Mouse (Mus musculus) kidney, postnatal 0 days (tissue): ENCODE data around the gene Hcfc1. TPM values are rescaled to one million over a fixed set of nuclear protein-coding genes. Genes with fewer than 3 reads are reported as not detected.
A peak's percentile ranks its signal among the peaks of the same experiment; 100 is the strongest.

Experiments
- ATAC-seq: fragments of 200-750 bp; cut with Nextera tagmentation; replicated peaks from 2 replicates; pipeline ENCODE4 v1.8.0; 2017; ENCODE audit warnings: low read depth, moderate number of reproducible peaks, moderate TSS enrichment, moderate library complexity; ENCODE audit not compliant: low FRiP score
- DNase-seq: peaks from one replicate; pipeline ENCODE4 v3.0.0-alpha.2; 2016; ENCODE audit warnings: low spot score
- H3K27ac ChIP-seq: fragments of 300-500 bp; sonication (generic); 2 replicates; pipeline ENCODE4 v1.5.1; 2014; ENCODE audit warnings: mild to moderate bottlenecking
- H3K27me3 ChIP-seq: fragments of 300-500 bp; sonication (generic); 2 replicates; pipeline ENCODE4 v1.6.1; 2014; ENCODE audit warnings: low read length, mixed read lengths; ENCODE audit not compliant: insufficient read depth
- H3K36me3 ChIP-seq: fragments of 300-500 bp; sonication (generic); 2 replicates; pipeline ENCODE4 v1.6.1; 2014; ENCODE audit warnings: low read length, mixed read lengths; ENCODE audit not compliant: insufficient read depth
- H3K4me1 ChIP-seq: fragments of 300-500 bp; sonication (generic); replicated peaks from 2 replicates; pipeline ENCODE4 v1.6.1; 2014; ENCODE audit warnings: antibody characterized with exemption, low read length, mixed read lengths; ENCODE audit not compliant: insufficient read depth
- H3K4me2 ChIP-seq: fragments of 300-500 bp; sonication (generic); 2 replicates; pipeline ENCODE4 v1.6.1; 2014; ENCODE audit warnings: mild to moderate bottlenecking, low read length, moderate library complexity, mixed read lengths
- H3K4me3 ChIP-seq: fragments of 300-500 bp; sonication (generic); replicated peaks from 2 replicates; pipeline ENCODE4 v1.5.1; 2014; ENCODE audit warnings: low read depth, low read length
- H3K9ac ChIP-seq: fragments of 300-500 bp; sonication (generic); 2 replicates; pipeline ENCODE4 v1.6.1; 2014; ENCODE audit warnings: low read depth, low read length
- H3K9me3 ChIP-seq: fragments of 300-500 bp; sonication (generic); replicated peaks from 2 replicates; pipeline ENCODE4 v1.6.1; 2016; ENCODE audit warnings: low read length, inconsistent platforms, mixed read lengths
- CTCF ChIP-seq: IDR thresholded peaks from 2 replicates; pipeline ENCODE4 v1.5.1; 2016; ENCODE audit warnings: antibody characterized with exemption, low read depth, mild to moderate bottlenecking, moderate library complexity
- WGBS: fragments of 180-500 bp; shearing (Covaris S2); extraction: QIAGEN DNeasy Blood & Tissue Kit; methylation state at CpG from one replicate; pipeline ENCODE4 v1.1.7; 2014; 5-methylcytosine and 5-hydroxymethylcytosine counted together
- polyA plus RNA-seq: library from polyadenylated mRNA; unstranded; fragments of >200 nt; fragmentation: Nextera tagmentation; extraction: Ambion mirVana; gene quantifications from 2 replicates; pipeline ENCODE4 v1.2.1, GENCODE M21; 2015

Gene Hcfc1
- polyA plus RNA-seq, 1 experiment from 2014 or later = 32.1 TPM

- Histone ChIP-seq H3K4me2 (0 out of 2 replicates have a peak overlapping the region, but pooled peaks have one; percentile 47), H3K9me3 (no peaks in the 10 kb centered on the region), H3K27ac (no peak overlapping the region), H3K4me3 (no peak overlapping the region), H3K36me3 (no peaks in the 10 kb centered on the region), H3K4me1 (no peaks in the 10 kb centered on the region), H3K9ac (no peak overlapping the region), H3K27me3 (no peaks in the 10 kb centered on the region)
- no peak for DNase-seq
- no peak for TF ChIP-seq CTCF
- 91% methylated on average over 2 of the region's 2 CpGs for WGBS
- ATAC-seq = no peak
Measured at GRCm38 (mm10) chrX:73911588-73911987, 54.6 kb downstream of the Hcfc1 start.

- DNase-seq (no peak), ATAC-seq (no peak)
- no peaks in the 10 kb centered on the region for H3K9me3 ChIP-seq
- 28% methylated on average over 26 of the region's 26 CpGs for WGBS
- H3K4me3 ChIP-seq = no peak overlapping the region
- peak overlapping the region; percentile 47 for H3K4me2 ChIP-seq
- no peak overlapping the region for H3K9ac ChIP-seq
- TF ChIP-seq CTCF = no peak
- no peaks in the 10 kb centered on the region for H3K27me3 ChIP-seq
- no peaks in the 10 kb centered on the region for H3K36me3 ChIP-seq
- H3K4me1 ChIP-seq = no peaks in the 10 kb centered on the region
- H3K27ac ChIP-seq = no peak overlapping the region; the same call in 1 of the 2 replicates
Measured at GRCm38 (mm10) chrX:73911156-73911555, 55.0 kb downstream of the Hcfc1 start.

GRCm38 (mm10) chrX:73910451-73910850 is 55.7 kb downstream of the Hcfc1 start:
- Histone ChIP-seq H3K4me3 (no peak overlapping the region), H3K27ac (no peak overlapping the region), H3K36me3 (no peaks in the 10 kb centered on the region), H3K4me2 (no peak overlapping the region), H3K9me3 (no peaks in the 10 kb centered on the region), H3K9ac (no peak overlapping the region), H3K4me1 (no peaks in the 10 kb centered on the region), H3K27me3 (no peaks in the 10 kb centered on the region)
- DNase-seq = no peak
- no peak for ATAC-seq
- TF ChIP-seq CTCF = no peak

DNA sequence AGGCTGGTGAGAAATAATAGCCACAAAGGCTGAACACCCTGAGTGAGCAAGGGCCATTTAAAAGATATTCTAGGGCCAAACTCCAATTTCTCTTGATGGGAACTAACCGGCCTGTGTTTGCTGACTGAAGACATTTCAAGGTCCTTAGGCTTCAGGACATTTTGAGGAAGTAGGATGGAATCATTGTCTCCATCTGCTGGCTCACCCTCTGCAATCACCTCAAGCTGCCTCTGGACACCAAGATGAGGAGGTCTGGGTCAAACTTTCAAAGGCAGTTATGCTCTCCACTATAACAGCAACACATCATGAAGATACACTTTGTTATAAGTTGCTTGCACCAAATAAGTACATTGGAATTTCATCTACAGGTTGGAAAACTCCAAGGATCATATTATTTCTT is 56.1 kb downstream of the Hcfc1 start:
- H3K9me3 ChIP-seq = no peaks in the 10 kb centered on the region
- no peak for DNase-seq
- 86% methylated on average over 1 of the region's 1 CpGs for WGBS
- no peaks in the 10 kb centered on the region for H3K36me3 ChIP-seq
- H3K9ac ChIP-seq = no peak overlapping the region
- H3K4me2 ChIP-seq = no peak overlapping the region
- H3K27me3 ChIP-seq = no peaks in the 10 kb centered on the region
- H3K4me1 ChIP-seq = no peaks in the 10 kb centered on the region
- H3K27ac ChIP-seq = no peak overlapping the region
- no peak for ATAC-seq
- TF ChIP-seq CTCF = no peak
- no peak overlapping the region for H3K4me3 ChIP-seq

DNA sequence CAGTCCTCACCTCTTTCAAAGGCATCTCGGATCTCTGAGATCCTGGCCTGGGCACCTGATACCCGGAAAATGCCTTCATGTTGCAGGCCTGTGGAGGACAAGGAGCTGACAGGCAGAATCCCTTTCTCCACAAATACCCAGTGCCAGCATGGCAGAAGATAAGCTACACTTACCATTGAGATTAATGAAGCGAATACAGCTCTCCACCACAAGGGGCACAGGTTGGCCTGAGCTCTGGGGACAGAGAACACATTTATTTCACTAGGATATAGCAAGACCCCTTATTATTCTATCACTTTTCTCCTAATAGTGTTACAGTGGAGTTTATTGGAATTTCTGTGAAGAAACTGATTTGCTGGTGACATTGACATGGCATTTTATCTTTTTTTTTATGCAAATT is 68.2 kb downstream of the Hcfc1 start:
- WGBS = 74% methylated on average over 3 of the region's 3 CpGs
- DNase-seq (peak; percentile 11), ATAC-seq (no peak)
- no peak overlapping the region for H3K27ac ChIP-seq
- H3K4me1 ChIP-seq = no peaks in the 10 kb centered on the region
- no peaks in the 10 kb centered on the region for H3K9me3 ChIP-seq
- no peak overlapping the region for H3K9ac ChIP-seq
- H3K4me2 ChIP-seq = no peak overlapping the region
- H3K36me3 ChIP-seq = no peaks in the 10 kb centered on the region
- peak; percentile 46 for TF ChIP-seq CTCF
- H3K27me3 ChIP-seq = no peaks in the 10 kb centered on the region
- no peak overlapping the region for H3K4me3 ChIP-seq

GRCm38 (mm10) chrX:73895719-73896118 is 70.4 kb downstream of the Hcfc1 start, which contains the start of gene L1cam:
Gene L1cam (minus strand): TSS chrX:73896105.
- DNase-seq = peak; percentile 45
- no peak within 1 kb of the TSS for H3K4me2 ChIP-seq
- H3K27me3 ChIP-seq = no peaks in the 10 kb centered on the region
- 20% methylated on average over 2 of the region's 2 CpGs for WGBS
- no peak within 1 kb of the TSS for H3K9ac ChIP-seq
- no peak for ATAC-seq
- peak; percentile 64 for TF ChIP-seq CTCF
- no peak within 1 kb of the TSS for H3K27ac ChIP-seq
- H3K9me3 ChIP-seq = no peaks in the 10 kb centered on the region
- H3K4me3 ChIP-seq = no peak within 1 kb of the TSS
- H3K36me3 ChIP-seq = no peaks in the 10 kb centered on the region
- no peaks in the 10 kb centered on the region for H3K4me1 ChIP-seq

GRCm38 (mm10) chrX:73892833-73893232 is 73.3 kb downstream of the Hcfc1 start:
- WGBS = 86% methylated on average over 14 of the region's 14 CpGs
- no peak for TF ChIP-seq CTCF
- Histone ChIP-seq H3K4me2 (no peak overlapping the region), H3K9me3 (no peaks in the 10 kb centered on the region), H3K27ac (no peak overlapping the region), H3K4me1 (no peaks in the 10 kb centered on the region), H3K4me3 (no peak overlapping the region), H3K36me3 (no peaks in the 10 kb centered on the region), H3K9ac (no peak overlapping the region), H3K27me3 (no peaks in the 10 kb centered on the region)
- DNase-seq (no peak), ATAC-seq (no peak)

Other genes starting within 250 kb of the Hcfc1 start
- 12.3 and 14.1 TPM in 2 replicates for gene Abcd1, start 249.8 kb downstream of the Hcfc1 start, polyA plus RNA-seq
- 0.14 and 0.15 TPM in 2 replicates for gene Plxnb3, start 209.3 kb downstream of the Hcfc1 start, polyA plus RNA-seq
- 2.4 TPM in 2 replicates for gene Srpk3, start 192.0 kb downstream of the Hcfc1 start, polyA plus RNA-seq
- 256 and 265 TPM in 2 replicates for gene Idh3g, start 179.5 kb downstream of the Hcfc1 start, polyA plus RNA-seq
- gene Ssr4, start 179.3 kb downstream of the Hcfc1 start, polyA plus RNA-seq = 260 and 283 TPM in 2 replicates
- gene Pdzd4, start 141.4 kb downstream of the Hcfc1 start, polyA plus RNA-seq = 0.37 and 0.48 TPM in 2 replicates
- gene Avpr2, start 74.3 kb downstream of the Hcfc1 start, polyA plus RNA-seq = 23.3 and 23.8 TPM in 2 replicates
- gene L1cam, start 70.3 kb downstream of the Hcfc1 start, polyA plus RNA-seq = 6.6 and 7.2 TPM in 2 replicates
- 2.8 and 3.1 TPM in 2 replicates for gene Arhgap4, start 44.5 kb downstream of the Hcfc1 start, polyA plus RNA-seq
- gene Naa10, start 44.4 kb downstream of the Hcfc1 start, polyA plus RNA-seq = 119 TPM in 2 replicates
- gene Renbp, start 35.5 kb downstream of the Hcfc1 start, polyA plus RNA-seq = 83.0 and 85.6 TPM in 2 replicates
- gene Irak1, start 57.6 kb upstream of the Hcfc1 start, polyA plus RNA-seq = 46.4 and 49.2 TPM in 2 replicates
- not detected in 2 replicates for gene Opn1mw, start 161.1 kb upstream of the Hcfc1 start, polyA plus RNA-seq
- gene Mecp2, start 169.0 kb upstream of the Hcfc1 start, polyA plus RNA-seq = 9.3 and 9.4 TPM in 2 replicates
- not detected in 2 replicates for gene Tex28, start 201.5 kb upstream of the Hcfc1 start, polyA plus RNA-seq
- not detected in 2 replicates for gene Tktl1, start 210.9 kb upstream of the Hcfc1 start, polyA plus RNA-seq